Comparison of ENCODE assay signal across 20 mouse cellular contexts in genomic region chr6:78468772-78469171, GRCm38 (mm10). TPM values are rescaled to one million over a fixed set of nuclear protein-coding genes. Genes with fewer than 3 reads are reported as not detected.
DNase-seq lines count a peak whose midpoint lies in the region; ATAC-seq and TF ChIP-seq lines count a peak whose summit lies in the region.
"Had no signal": no experiment of that assay in that cellular context is flagged by ENCODE, and none has a peak within 500 bp of the region (broad histone marks: within the 10 kb centered on the region; RNA-seq: fewer than 3 reads in every experiment).

Reg3g (minus strand) TSS chr6:78468872.

- H3K27ac ChIP-seq in lung, embryonic 16.5 days (ENCODE audit: low read length), result no peak within 1 kb of the TSS
- H3K27ac ChIP-seq in thymus, adult 2 months (ENCODE audit: control insufficient read depth, insufficient read depth, low read length), result no peak within 1 kb of the TSS
- no peak within 1 kb of the TSS for H3K27ac ChIP-seq in intestine, embryonic 16.5 days (ENCODE audit: low read length)
- H3K27ac ChIP-seq in small intestine, adult 2 months (ENCODE audit: insufficient read depth, low read depth, low read length), result peak within 1 kb of the TSS; percentile 70
- no peak within 1 kb of the TSS for H3K27ac ChIP-seq in kidney, embryonic 14.5 days (ENCODE audit: low read depth, low read length)
- H3K27ac ChIP-seq: forebrain, embryonic 15.5 days; heart, embryonic 10.5 days; hindbrain, embryonic 10.5 days; hindbrain, embryonic 14.5 days had no signal

- no peak within 1 kb of the TSS for H3K9ac ChIP-seq in lung, embryonic 16.5 days (ENCODE audit: low read length)
- H3K9ac ChIP-seq in intestine, embryonic 16.5 days (ENCODE audit: low read depth, low read length), result no peak within 1 kb of the TSS
- H3K9ac ChIP-seq in kidney, embryonic 14.5 days (ENCODE audit: low read depth, low read length), result no peak within 1 kb of the TSS
- H3K9ac ChIP-seq: forebrain, embryonic 15.5 days; hindbrain, embryonic 14.5 days had no signal

- no peaks in the 10 kb centered on the region for H3K9me3 ChIP-seq in lung, embryonic 16.5 days (ENCODE audit: control insufficient read depth, low read length)
- H3K9me3 ChIP-seq in intestine, embryonic 16.5 days (ENCODE audit: control insufficient read depth, low read length), result no peaks in the 10 kb centered on the region
- H3K9me3 ChIP-seq in kidney, embryonic 14.5 days (ENCODE audit: control insufficient read depth, low read length), result no peaks in the 10 kb centered on the region
- H3K9me3 ChIP-seq: forebrain, embryonic 15.5 days; heart, embryonic 10.5 days; hindbrain, embryonic 10.5 days had no signal

- no peak within 1 kb of the TSS for H3K4me2 ChIP-seq in lung, embryonic 16.5 days (ENCODE audit: low read depth, low read length)
- H3K4me2 ChIP-seq in intestine, embryonic 16.5 days (ENCODE audit: low read depth, low read length), result no peak within 1 kb of the TSS
- no peak within 1 kb of the TSS for H3K4me2 ChIP-seq in kidney, embryonic 14.5 days (replicated peaks; ENCODE audit: low read depth, low read length)
- H3K4me2 ChIP-seq: forebrain, embryonic 15.5 days; hindbrain, embryonic 14.5 days had no signal

- no peaks in the 10 kb centered on the region for H3K36me3 ChIP-seq in lung, embryonic 16.5 days (ENCODE audit: control insufficient read depth, insufficient read depth, low read length)
- no peaks in the 10 kb centered on the region for H3K36me3 ChIP-seq in thymus, adult 2 months (ENCODE audit: control insufficient read depth, insufficient read depth, low read length)
- no peaks in the 10 kb centered on the region for H3K36me3 ChIP-seq in intestine, embryonic 16.5 days (ENCODE audit: control insufficient read depth, insufficient read depth, low read length)
- H3K36me3 ChIP-seq in small intestine, adult 2 months (ENCODE audit: control insufficient read depth, insufficient read depth, low read length), result no peaks in the 10 kb centered on the region; the same call in 1 of the 2 replicates
- H3K36me3 ChIP-seq in kidney, embryonic 14.5 days (ENCODE audit: control insufficient read depth, insufficient read depth, low read length), result no peaks in the 10 kb centered on the region
- H3K36me3 ChIP-seq: forebrain, embryonic 15.5 days; heart, embryonic 10.5 days; hindbrain, embryonic 10.5 days had no signal

- no peak for TF ChIP-seq POLR2A in thymus, adult 2 months (IDR thresholded peaks at IDR 0.05; ENCODE audit: control insufficient read depth, extremely low read depth, insufficient read depth, low read length, poor library complexity)
- no peak for TF ChIP-seq POLR2A in small intestine, adult 2 months (IDR thresholded peaks at IDR 0.05; ENCODE audit: low read depth, low read length)

- H3K27me3 ChIP-seq in lung, embryonic 16.5 days (ENCODE audit: control insufficient read depth, insufficient read depth, low read depth, low read length), result no peaks in the 10 kb centered on the region
- H3K27me3 ChIP-seq in thymus, adult 2 months (ENCODE audit: control insufficient read depth, insufficient read depth, low read length), result no peaks in the 10 kb centered on the region
- no peaks in the 10 kb centered on the region for H3K27me3 ChIP-seq in intestine, embryonic 16.5 days (replicated peaks; ENCODE audit: control insufficient read depth, insufficient read depth, low read length)
- H3K27me3 ChIP-seq in small intestine, adult 2 months (ENCODE audit: control insufficient read depth, insufficient read depth, low read length), result no peaks in the 10 kb centered on the region
- H3K27me3 ChIP-seq in kidney, embryonic 14.5 days (ENCODE audit: control insufficient read depth, insufficient read depth, low read length), result no peaks in the 10 kb centered on the region
- H3K27me3 ChIP-seq: forebrain, embryonic 15.5 days had no signal

- ATAC-seq in lung, embryonic 16.5 days (ENCODE audit: low read depth), result no peak
- peak; percentile 70 for ATAC-seq in intestine, embryonic 16.5 days
- no peak for ATAC-seq in kidney, embryonic 14.5 days (ENCODE audit: low FRiP score, low TSS enrichment)
- ATAC-seq: forebrain, embryonic 15.5 days had no signal

- 86% methylated on average over 2 of the region's 2 CpGs for WGBS in lung, embryonic 16.5 days
- WGBS in thymus, adult 2 months, result 93% methylated on average over 2 of the region's 2 CpGs
- WGBS in intestine, embryonic 16.5 days, result 79% methylated on average over 2 of the region's 2 CpGs
- WGBS in small intestine, adult 2 months, result 22% methylated on average over 2 of the region's 2 CpGs
- WGBS in kidney, embryonic 14.5 days, result 91% methylated on average over 2 of the region's 2 CpGs

- no peak for TF ChIP-seq CTCF in thymus, adult 2 months (IDR thresholded peaks at IDR 0.05; ENCODE audit: borderline replicate concordance, control insufficient read depth, extremely low read depth, insufficient read depth, low read length, poor library complexity)
- TF ChIP-seq CTCF in small intestine, adult 2 months (IDR thresholded peaks at IDR 0.05; ENCODE audit: extremely low read depth, insufficient read length, insufficient replicate concordance, low read depth, low read length), result no peak

- no peaks in the 10 kb centered on the region for H3K4me1 ChIP-seq in lung, embryonic 16.5 days (replicated peaks; ENCODE audit: control insufficient read depth, insufficient read depth, low read length)
- no peaks in the 10 kb centered on the region for H3K4me1 ChIP-seq in thymus, adult 2 months (replicated peaks; ENCODE audit: control insufficient read depth, insufficient read depth, low read length)
- H3K4me1 ChIP-seq in intestine, embryonic 16.5 days (ENCODE audit: control insufficient read depth, insufficient read depth, low read length), result no peaks in the 10 kb centered on the region
- peaks cover 5% of the 10 kb centered on the region; the same call in 1 of the 2 replicates for H3K4me1 ChIP-seq in small intestine, adult 2 months (ENCODE audit: control insufficient read depth, insufficient read depth, insufficient read length, low read length)
- no peaks in the 10 kb centered on the region for H3K4me1 ChIP-seq in kidney, embryonic 14.5 days (ENCODE audit: control insufficient read depth, insufficient read depth, low read length)
- H3K4me1 ChIP-seq: forebrain, embryonic 15.5 days; heart, embryonic 10.5 days; hindbrain, embryonic 10.5 days had no signal

- DNase-seq in lung, postnatal 4 days, result no peak
- no peak for DNase-seq in thymus, adult 2 months
- DNase-seq in thymus, postnatal 25 days, result no peak
- DNase-seq: adrenal gland, adult 2 months; adrenal gland, postnatal 25 days; cerebellum, adult 18-20 months; cerebellum, adult 9-11 months; cerebellum, postnatal 36 days; heart, adult 18-20 months; heart, postnatal 14 days had no signal

- H3K4me3 ChIP-seq in lung, embryonic 16.5 days (ENCODE audit: low read length), result no peak within 1 kb of the TSS
- no peak within 1 kb of the TSS for H3K4me3 ChIP-seq in thymus, adult 2 months (ENCODE audit: control insufficient read depth, insufficient read depth, low read length)
- no peak within 1 kb of the TSS for H3K4me3 ChIP-seq in intestine, embryonic 16.5 days (ENCODE audit: low read length)
- no peak within 1 kb of the TSS; the same call in 1 of the 2 replicates for H3K4me3 ChIP-seq in small intestine, adult 2 months (ENCODE audit: low read depth, low read length)
- no peak within 1 kb of the TSS for H3K4me3 ChIP-seq in kidney, embryonic 14.5 days (ENCODE audit: low read length)
- H3K4me3 ChIP-seq: forebrain, embryonic 15.5 days; heart, embryonic 10.5 days; hindbrain, embryonic 10.5 days had no signal

RNA-seq across cellular contexts. Expression of gene Reg3g, which starts in this region (rescaled TPM):
- polyA plus RNA-seq in lung, embryonic 16.5 days (2015; fragmentation: Nextera tagmentation; extraction: Ambion mirVana), result 34.2 and 78.2 TPM in 2 replicates
- polyA plus RNA-seq in thymus, adult 2 months (2012; rRNA removed), result 44.0 and 64.5 TPM in 2 replicates
- 3.2 and 5.4 TPM in 2 replicates for polyA plus RNA-seq in intestine, embryonic 16.5 days (2015; fragmentation: Nextera tagmentation; extraction: Ambion mirVana)
- polyA plus RNA-seq in small intestine, adult 2 months (2012; rRNA removed), result 394 and 1,292 TPM in 2 replicates
- polyA plus RNA-seq in kidney, embryonic 14.5 days (2014; fragmentation: Nextera tagmentation; extraction: Ambion mirVana), result not detected in 2 replicates
- polyA plus RNA-seq: adrenal gland, adult 2 months; forebrain, embryonic 11.5 days; forebrain, embryonic 15.5 days; heart, embryonic 10.5 days; heart, embryonic 14.5 days; hindbrain, embryonic 10.5 days; hindbrain, embryonic 14.5 days had no signal
